Mouse (Mus musculus) heart, postnatal 0 days (tissue): ENCODE measurements around the gene Rps6kb1.

Experiments used
- CTCF ChIP-seq: IDR thresholded peaks from 2 replicates; pipeline ENCODE4 v1.5.1; 2016; ENCODE audit warnings: antibody characterized with exemption, control low read depth, low read depth
- EP300 ChIP-seq: IDR thresholded peaks from 2 replicates; pipeline ENCODE4 v1.6.1; 2016; ENCODE audit warnings: antibody characterized with exemption, low read depth

DNA sequence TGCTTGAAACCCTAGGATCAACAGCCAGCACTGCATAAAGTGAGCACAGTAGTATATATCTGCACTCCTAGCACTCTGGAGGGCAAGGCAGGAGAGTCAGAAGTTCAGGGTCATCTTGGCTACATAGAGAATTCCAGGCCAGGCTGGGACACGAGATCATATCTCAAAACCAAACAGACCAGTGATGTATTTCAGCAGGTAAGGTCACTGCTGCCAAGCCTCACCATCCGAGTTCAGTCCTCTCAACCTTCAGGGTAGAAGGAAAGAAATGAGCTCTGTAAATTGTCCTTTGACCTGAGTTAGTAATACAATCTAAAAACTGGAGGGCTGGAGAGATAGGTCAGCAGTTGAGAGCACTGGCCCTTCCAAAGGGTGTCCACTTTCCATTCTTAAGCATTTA is 29.8 kb upstream of the Rps6kb1 start:
- TF ChIP-seq CTCF (no peak), EP300 (no peak)
